Comparison of ENCODE assay signal across 8 mouse cellular contexts in genomic region chr16:55974903-55975285, GRCm38 (mm10). TPM values are rescaled to one million over a fixed set of nuclear protein-coding genes. Genes with fewer than 3 reads are reported as not detected.
DNase-seq lines count a peak whose midpoint lies in the region; ATAC-seq lines count a peak whose summit lies in the region.

No protein-coding gene starts in this region.

- H3K9ac ChIP-seq in heart, embryonic 15.5 days = peak overlapping the region; percentile 97
- H3K9ac ChIP-seq in liver, embryonic 12.5 days = peak overlapping the region; percentile 97

- H3K27ac ChIP-seq in heart, embryonic 15.5 days = peak overlapping the region; percentile 88
- peak overlapping the region; percentile 92 for H3K27ac ChIP-seq in liver, embryonic 12.5 days

- peak; percentile 54 for DNase-seq in heart, adult 8-10 months (ENCODE audit: low spot score)
- DNase-seq in heart, postnatal 36 days = no peak
- DNase-seq in c-Kit-positive CD71-positive TER-119-negative erythroid progenitor cells, embryonic 14.5 days (ENCODE audit: low read depth) = peak; percentile 43
- peak; percentile 69 for DNase-seq in naive thymus-derived CD4-positive, alpha-beta T cell, adult 2 months (ENCODE audit: low read depth)
- DNase-seq in left cerebral cortex, postnatal 10 days (ENCODE audit: extremely low spot score in 1 of 2, low spot score in 2 of 2) = no peak

- ATAC-seq in CD4-positive, CD25-positive, alpha-beta regulatory T cell, adult 4 months = peak; percentile 42
- no peak for ATAC-seq in heart, embryonic 15.5 days (replicated peaks; ENCODE audit: insufficient number of reproducible peaks, insufficient read depth, low FRiP score, low read depth)
- 0 out of 2 replicates have a peak, but pooled peaks have one; percentile 12 for ATAC-seq in liver, embryonic 12.5 days

- peak overlapping the region; percentile 100 for H3K4me3 ChIP-seq in heart, embryonic 15.5 days
- H3K4me3 ChIP-seq in liver, embryonic 12.5 days = peak overlapping the region; percentile 99

- H3K4me2 ChIP-seq in heart, embryonic 15.5 days = peak overlapping the region; percentile 83
- H3K4me2 ChIP-seq in liver, embryonic 12.5 days = peak overlapping the region; percentile 86

- WGBS in heart, embryonic 15.5 days = 7% methylated on average over 14 of the region's 14 CpGs
- WGBS in liver, embryonic 12.5 days (ENCODE audit: insufficient replicate concordance) = 8% methylated on average over 14 of the region's 14 CpGs

- intact Hi-C loops in heart, postnatal 36 days (cut with DNase I) = loop anchor here (2.0 to 5.0 kb wide), 3 partner anchors 54 to 153 kb away; partner anchors contain the start of gene Pcnp
- intact Hi-C loops in left cerebral cortex, postnatal 10 days (cut with DNase I) = loop anchor here (10.0 kb wide), 1 partner anchor 50 kb away; the partner anchor contains the start of gene Pcnp

- no peaks in the 10 kb centered on the region for H3K27me3 ChIP-seq in heart, embryonic 15.5 days
- no peaks in the 10 kb centered on the region for H3K27me3 ChIP-seq in liver, embryonic 12.5 days (replicated peaks)

- peaks cover 18% of the 10 kb centered on the region for H3K4me1 ChIP-seq in heart, embryonic 15.5 days (replicated peaks)
- H3K4me1 ChIP-seq in liver, embryonic 12.5 days = peaks cover 47% of the 10 kb centered on the region

- no peaks in the 10 kb centered on the region for H3K9me3 ChIP-seq in heart, embryonic 15.5 days (replicated peaks)
- no peaks in the 10 kb centered on the region for H3K9me3 ChIP-seq in liver, embryonic 12.5 days (replicated peaks)

- peaks cover 21% of the 10 kb centered on the region for H3K36me3 ChIP-seq in heart, embryonic 15.5 days
- H3K36me3 ChIP-seq in liver, embryonic 12.5 days = peaks cover 40% of the 10 kb centered on the region

RNA-seq across cellular contexts. Expression of gene Zbtb11, which starts 1.2 kb away (rescaled TPM):
- total RNA-seq in heart, adult 8-10 months (2022) = 10 to 100 TPM in 3 of 4 experiments, 1 to 10 TPM in 1; 7.2 to 12.0 (median 11.1) TPM
- total RNA-seq in heart, postnatal 36 days (2021) = 10 to 100 TPM; 10.5 to 11.2 TPM
- 10 to 100 TPM; 30.3 to 37.4 TPM for polyA plus RNA-seq in CD4-positive, CD25-positive, alpha-beta regulatory T cell, adult 4 months (2017; shearing (Covaris generic))
- polyA plus RNA-seq in heart, embryonic 15.5 days (2015; fragmentation: Nextera tagmentation; extraction: Ambion mirVana) = 10.3 and 12.5 TPM in 2 replicates
- polyA plus RNA-seq in liver, embryonic 12.5 days (2016; fragmentation: Nextera tagmentation; extraction: Ambion mirVana) = 17.5 and 17.6 TPM in 2 replicates
- total RNA-seq in left cerebral cortex, postnatal 10 days (2021) = 10 to 100 TPM; 30.5 to 31.6 TPM

RNA-seq across cellular contexts. Expression of gene Rpl24, which starts 8.8 kb away (rescaled TPM):
- 100 to 1,000 TPM; 481 to 584 (median 542) TPM for total RNA-seq in heart, adult 8-10 months (2022)
- total RNA-seq in heart, postnatal 36 days (2021) = 100 to 1,000 TPM; 549 to 570 TPM
- polyA plus RNA-seq in CD4-positive, CD25-positive, alpha-beta regulatory T cell, adult 4 months (2017; shearing (Covaris generic)) = 1,000 to 10,000 TPM; 1,557 to 1,698 TPM
- polyA plus RNA-seq in heart, embryonic 15.5 days (2015; fragmentation: Nextera tagmentation; extraction: Ambion mirVana) = 415 and 545 TPM in 2 replicates
- 638 and 654 TPM in 2 replicates for polyA plus RNA-seq in liver, embryonic 12.5 days (2016; fragmentation: Nextera tagmentation; extraction: Ambion mirVana)
- total RNA-seq in left cerebral cortex, postnatal 10 days (2021) = 100 to 1,000 TPM; 397 to 401 TPM

RNA-seq across cellular contexts. Expression of gene Cep97, which starts 40.2 kb away (rescaled TPM):
- total RNA-seq in heart, adult 8-10 months (2022) = 1 to 10 TPM; 3.9 to 5.3 (median 5.2) TPM
- total RNA-seq in heart, postnatal 36 days (2021) = 1 to 10 TPM; 5.4 to 6.6 TPM
- polyA plus RNA-seq in CD4-positive, CD25-positive, alpha-beta regulatory T cell, adult 4 months (2017; shearing (Covaris generic)) = 10 to 100 TPM; 24.5 to 30.9 TPM
- polyA plus RNA-seq in heart, embryonic 15.5 days (2015; fragmentation: Nextera tagmentation; extraction: Ambion mirVana) = 7.4 and 8.1 TPM in 2 replicates
- 5.7 and 6.0 TPM in 2 replicates for polyA plus RNA-seq in liver, embryonic 12.5 days (2016; fragmentation: Nextera tagmentation; extraction: Ambion mirVana)
- 10 to 100 TPM in 1 of 2 experiments, 1 to 10 TPM in 1; 8.0 to 10.7 TPM for total RNA-seq in left cerebral cortex, postnatal 10 days (2021)

RNA-seq across cellular contexts. Expression of gene Pcnp, which starts 54.6 kb away (rescaled TPM):
- 10 to 100 TPM; 46.3 to 56.5 (median 47.5) TPM for total RNA-seq in heart, adult 8-10 months (2022)
- 10 to 100 TPM; 50.8 to 52.1 TPM for total RNA-seq in heart, postnatal 36 days (2021)
- 100 to 1,000 TPM; 279 to 285 TPM for polyA plus RNA-seq in CD4-positive, CD25-positive, alpha-beta regulatory T cell, adult 4 months (2017; shearing (Covaris generic))
- polyA plus RNA-seq in heart, embryonic 15.5 days (2015; fragmentation: Nextera tagmentation; extraction: Ambion mirVana) = 140 and 148 TPM in 2 replicates
- 140 and 142 TPM in 2 replicates for polyA plus RNA-seq in liver, embryonic 12.5 days (2016; fragmentation: Nextera tagmentation; extraction: Ambion mirVana)
- 100 to 1,000 TPM; 140 to 144 TPM for total RNA-seq in left cerebral cortex, postnatal 10 days (2021)

Comparison
In these comparisons a context has a peak if more than half of its experiments do, and no peak if none do; other contexts are left out.
1. DNase-seq: peak in heart, adult 8-10 months (single experiment), c-Kit-positive CD71-positive TER-119-negative erythroid progenitor cells, embryonic 14.5 days (single experiment) and naive thymus-derived CD4-positive, alpha-beta T cell, adult 2 months (single experiment); none in heart, postnatal 36 days (0 of 2) and left cerebral cortex, postnatal 10 days (0 of 2).